Mouse (Mus musculus): Measurements from ENCODE around the gene Cd40.

Gene Cd40

GRCm38 (mm10) chr2:165054888-165055852 lies at the start of gene Cd40:
Cd40 (plus strand) TSS chr2:165055627.
- in situ Hi-C loops (cut with MboI, MseI) = no loop called here

GRCm38 (mm10) chr2:165006813-165007212 lies 48.6 kb upstream of the Cd40 start:
- in situ Hi-C loops (cut with MboI, MseI) = no loop called here

- in situ Hi-C loops (cut with MboI, MseI) = no loop called here
These were observed 47.4 kb upstream of the Cd40 start for GRCm38 (mm10) chr2:165007986-165008385.

- in situ Hi-C loops (cut with MboI, MseI) = no loop called here
These were observed 46.3 kb upstream of the Cd40 start for GRCm38 (mm10) chr2:165009161-165009560.

GRCm38 (mm10) chr2:165009581-165009980 lies 45.8 kb upstream of the Cd40 start:
- in situ Hi-C loops (cut with MboI, MseI) = no loop called here

- in situ Hi-C loops (cut with MboI, MseI) = loop anchor here (10.0 kb wide), 2 partner anchors 886 to 1874 kb away; no protein-coding TSS in a partner anchor
These were observed 45.1 kb upstream of the Cd40 start for GRCm38 (mm10) chr2:165010351-165010750.

GRCm38 (mm10) chr2:165014935-165015334 lies 40.5 kb upstream of the Cd40 start:
- in situ Hi-C loops (cut with MboI, MseI) = loop anchor here (10.0 kb wide), 2 partner anchors 890 to 1870 kb away; no protein-coding TSS in a partner anchor

GRCm38 (mm10) chr2:165020490-165020889 lies 34.9 kb upstream of the Cd40 start:
- in situ Hi-C loops (cut with MboI, MseI) = no loop called here

GRCm38 (mm10) chr2:165027163-165027562 lies 28.3 kb upstream of the Cd40 start:
- in situ Hi-C loops (cut with MboI, MseI) = no loop called here

GRCm38 (mm10) chr2:165032533-165032932 lies 22.9 kb upstream of the Cd40 start:
- in situ Hi-C loops (cut with MboI, MseI) = no loop called here

- in situ Hi-C loops (cut with MboI, MseI) = no loop called here
These were observed 22.1 kb upstream of the Cd40 start for GRCm38 (mm10) chr2:165033306-165033705.

- in situ Hi-C loops (cut with MboI, MseI) = no loop called here
These were observed 21.0 kb upstream of the Cd40 start, which contains the start of gene Ncoa5 for GRCm38 (mm10) chr2:165034131-165035057. Ncoa5 (minus strand) TSS chr2:165034867.

- in situ Hi-C loops (cut with MboI, MseI) = no loop called here
These were observed 20.4 kb upstream of the Cd40 start for GRCm38 (mm10) chr2:165035058-165035431.

- in situ Hi-C loops (cut with MboI, MseI) = no loop called here
These were observed 18.0 kb upstream of the Cd40 start for GRCm38 (mm10) chr2:165037415-165037814.

GRCm38 (mm10) chr2:165042126-165042525 lies 13.3 kb upstream of the Cd40 start:
- in situ Hi-C loops (cut with MboI, MseI) = no loop called here

GRCm38 (mm10) chr2:165043090-165043636 lies 12.3 kb upstream of the Cd40 start:
- in situ Hi-C loops (cut with MboI, MseI) = no loop called here

GRCm38 (mm10) chr2:165043729-165044128 lies 11.7 kb upstream of the Cd40 start:
- in situ Hi-C loops (cut with MboI, MseI) = no loop called here

GRCm38 (mm10) chr2:165049044-165049443 lies 6.4 kb upstream of the Cd40 start:
- in situ Hi-C loops (cut with MboI, MseI) = no loop called here

GRCm38 (mm10) chr2:165050826-165051548 lies 4.4 kb upstream of the Cd40 start:
- in situ Hi-C loops (cut with MboI, MseI) = no loop called here

- in situ Hi-C loops (cut with MboI, MseI) = no loop called here
These were observed 3.9 kb upstream of the Cd40 start for GRCm38 (mm10) chr2:165051566-165051965.

GRCm38 (mm10) chr2:165055905-165056304 lies 478 bp downstream of the Cd40 start:
- in situ Hi-C loops (cut with MboI, MseI) = no loop called here
